Mouse (Mus musculus) frontal cortex, adult (tissue): Measurements from ENCODE around the gene Smap2.

Source experiments
- ATAC-seq: cut with Nextera tagmentation; 2 replicates; pipeline ENCODE4 v1.9.2; 2017; ENCODE audit warnings: mild to moderate bottlenecking, moderate library complexity, mixed read lengths; ENCODE audit not compliant: low TSS enrichment

Gene Smap2

GRCm38 (mm10) chr4:121020040-121020790 lies 3.2 kb upstream of the Smap2 start:
- peak; percentile 31; the same call in 1 of the 2 replicates for ATAC-seq

- no peak for ATAC-seq
Observed at GRCm38 (mm10) chr4:121018250-121018649, 1.2 kb upstream of the Smap2 start.

GRCm38 (mm10) chr4:121016021-121016898 lies 787 bp downstream of the Smap2 start:
- peak; percentile 47 for ATAC-seq

GRCm38 (mm10) chr4:121015268-121015659 lies 1.8 kb downstream of the Smap2 start:
- ATAC-seq = no peak

- ATAC-seq = no peak
Observed at GRCm38 (mm10) chr4:121014594-121015267, 2.3 kb downstream of the Smap2 start.

- ATAC-seq = no peak
Observed at GRCm38 (mm10) chr4:121010770-121011549, 6.1 kb downstream of the Smap2 start.

- peak; percentile 85 for ATAC-seq
Observed at GRCm38 (mm10) chr4:121009151-121009550, 7.9 kb downstream of the Smap2 start.

- no peak for ATAC-seq
Observed at GRCm38 (mm10) chr4:121008071-121008745, 8.8 kb downstream of the Smap2 start.

- no peak for ATAC-seq
Observed at GRCm38 (mm10) chr4:121007006-121007405, 10.0 kb downstream of the Smap2 start.

- ATAC-seq = no peak
Observed at GRCm38 (mm10) chr4:121004679-121005078, 12.4 kb downstream of the Smap2 start.

- no peak for ATAC-seq
Observed at GRCm38 (mm10) chr4:121003611-121004091, 13.4 kb downstream of the Smap2 start.

- 0 out of 2 replicates have a peak, but pooled peaks have one; percentile 18 for ATAC-seq
Observed at GRCm38 (mm10) chr4:121002400-121003171, 14.5 kb downstream of the Smap2 start.

GRCm38 (mm10) chr4:121001659-121002058 lies 15.4 kb downstream of the Smap2 start:
- ATAC-seq = no peak

- no peak for ATAC-seq
Observed at GRCm38 (mm10) chr4:121001042-121001441, 16.0 kb downstream of the Smap2 start.

- peak; percentile 62; the same call in 1 of the 2 replicates for ATAC-seq
Observed at GRCm38 (mm10) chr4:120995911-120996310, 21.1 kb downstream of the Smap2 start.

GRCm38 (mm10) chr4:120993025-120993424 lies 24.0 kb downstream of the Smap2 start:
- no peak for ATAC-seq

- ATAC-seq = no peak
Observed at GRCm38 (mm10) chr4:120992284-120992683, 24.8 kb downstream of the Smap2 start.

- ATAC-seq = no peak
Observed at GRCm38 (mm10) chr4:120987319-120987718, 29.7 kb downstream of the Smap2 start.

- ATAC-seq = peak; percentile 80
Observed at GRCm38 (mm10) chr4:120986446-120986845, 30.6 kb downstream of the Smap2 start.

- no peak for ATAC-seq
Observed at GRCm38 (mm10) chr4:120978221-120978620, 38.8 kb downstream of the Smap2 start.
